Mouse (Mus musculus) heart, embryonic 15.5 days (tissue): ENCODE results near the gene Ppm1a. TPM values are rescaled to one million over a fixed set of nuclear protein-coding genes. Genes with fewer than 3 reads are reported as not detected.
"Not testable (repeated sequence)": the region's sequence is repeated elsewhere in the genome, so short reads cannot be mapped to it uniquely, and the experiment has no call there.

Source experiments
- ATAC-seq: fragments of 200-750 bp; cut with Nextera tagmentation; replicated peaks from 2 replicates; pipeline ENCODE4 v1.8.0; 2017; ENCODE audit warnings: low read depth, moderate TSS enrichment; ENCODE audit not compliant: insufficient number of reproducible peaks, insufficient read depth, low FRiP score
- H3K27ac ChIP-seq: fragments of 300-500 bp; sonication (generic); 2 replicates; pipeline ENCODE4 v1.5.1; 2015; ENCODE audit warnings: mild to moderate bottlenecking, inconsistent platforms
- H3K27me3 ChIP-seq: fragments of 300-500 bp; sonication (generic); 2 replicates; pipeline ENCODE4 v1.6.1; 2015; ENCODE audit warnings: inconsistent platforms
- H3K36me3 ChIP-seq: fragments of 300-500 bp; sonication (generic); 2 replicates; pipeline ENCODE4 v1.6.1; 2015; ENCODE audit warnings: mild to moderate bottlenecking, inconsistent platforms
- H3K4me1 ChIP-seq: fragments of 300-500 bp; sonication (generic); replicated peaks from 2 replicates; pipeline ENCODE4 v1.6.1; 2015; ENCODE audit warnings: inconsistent platforms
- H3K4me2 ChIP-seq: fragments of 300-500 bp; sonication (generic); 2 replicates; pipeline ENCODE4 v1.6.1; 2015; ENCODE audit warnings: inconsistent platforms, mild to moderate bottlenecking, moderate library complexity
- H3K4me3 ChIP-seq: fragments of 300-500 bp; sonication (generic); 2 replicates; pipeline ENCODE4 v1.5.1; 2015; ENCODE audit warnings: mild to moderate bottlenecking, inconsistent platforms
- H3K9ac ChIP-seq: fragments of 300-500 bp; sonication (generic); 2 replicates; pipeline ENCODE4 v1.6.1; 2015; ENCODE audit warnings: mild to moderate bottlenecking, inconsistent platforms
- H3K9me3 ChIP-seq: fragments of 300-500 bp; sonication (generic); replicated peaks from 2 replicates; pipeline ENCODE4 v1.6.1; 2016; ENCODE audit warnings: inconsistent platforms
- WGBS: fragments of 180-500 bp; shearing (Covaris S2); methylation state at CpG from one replicate; pipeline ENCODE4 v1.1.7; 2015; ENCODE audit warnings: mixed read lengths; 5-methylcytosine and 5-hydroxymethylcytosine counted together
- polyA plus RNA-seq: library from polyadenylated mRNA; unstranded; fragments of >200 nt; fragmentation: Nextera tagmentation; extraction: Ambion mirVana; gene quantifications from 2 replicates; pipeline ENCODE4 v1.2.1, GENCODE M21; 2015

The Ppm1a gene
- polyA plus RNA-seq, 1 experiment from 2014 or later, result 36.6 TPM

- not testable (repeated sequence) for H3K4me1 ChIP-seq, H3K27me3 ChIP-seq, H3K9me3 ChIP-seq, H3K4me3 ChIP-seq, ATAC-seq, H3K27ac ChIP-seq, H3K4me2 ChIP-seq, H3K9ac ChIP-seq
- peaks cover 26% of the 10 kb centered on the region for H3K36me3 ChIP-seq
- WGBS, result 82% methylated on average over 4 of the region's 4 CpGs
Observed at GRCm38 (mm10) chr12:72782786-72783185, 25.5 kb downstream of the Ppm1a start.

DNA sequence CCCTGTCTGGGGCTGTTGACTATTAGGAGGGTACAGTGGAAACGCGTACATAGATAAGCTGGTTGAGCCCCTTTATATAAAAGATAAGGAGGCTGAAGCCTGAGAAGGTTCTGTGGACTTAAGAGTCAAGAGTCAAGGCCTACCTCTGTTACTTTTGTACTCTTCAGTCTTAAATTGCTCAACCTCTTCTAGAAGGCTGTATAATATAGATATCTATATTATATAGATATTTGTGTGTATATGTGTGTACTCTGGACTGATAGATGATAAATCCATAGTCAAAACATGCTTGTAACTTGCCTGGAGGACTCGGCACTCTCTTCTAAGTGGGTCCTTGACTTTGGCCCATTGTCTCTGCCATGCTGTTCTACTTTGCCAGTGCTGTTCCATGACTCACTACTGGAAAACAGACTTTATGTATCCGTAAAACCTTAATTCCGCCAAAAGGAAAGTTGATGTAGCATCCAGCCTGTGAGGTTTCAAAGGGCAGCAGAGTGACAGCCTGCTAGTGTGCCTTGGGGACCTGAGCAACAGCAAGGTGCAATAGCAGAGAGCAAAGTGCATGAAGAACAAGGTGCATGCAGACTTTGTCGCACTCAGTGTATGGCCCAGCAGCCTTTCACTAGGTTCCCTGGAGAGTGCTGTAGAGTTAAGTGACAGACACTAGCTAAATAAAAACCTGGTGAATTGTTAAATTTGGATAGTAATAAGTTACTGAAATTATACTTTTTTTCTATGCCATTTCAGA is 28.1 kb downstream of the Ppm1a start:
- H3K36me3 ChIP-seq, result peaks cover 26% of the 10 kb centered on the region
- no peak overlapping the region for H3K4me3 ChIP-seq
- no peak overlapping the region for H3K4me2 ChIP-seq
- no peak for ATAC-seq
- no peaks in the 10 kb centered on the region for H3K27me3 ChIP-seq
- no peaks in the 10 kb centered on the region for H3K9me3 ChIP-seq
- no peak overlapping the region for H3K27ac ChIP-seq
- no peak overlapping the region for H3K9ac ChIP-seq
- 89% methylated on average over 6 of the region's 6 CpGs for WGBS
- H3K4me1 ChIP-seq, result no peaks in the 10 kb centered on the region

GRCm38 (mm10) chr12:72786551-72786950 is 29.3 kb downstream of the Ppm1a start:
- Histone ChIP-seq H3K4me3 (no peak overlapping the region), H3K27me3 (no peaks in the 10 kb centered on the region), H3K27ac (no peak overlapping the region), H3K4me1 (0 out of 2 replicates have a peak, but pooled peaks cover 3% of the 10 kb centered on the region), H3K9ac (no peak overlapping the region), H3K9me3 (no peaks in the 10 kb centered on the region), H3K36me3 (peaks cover 26% of the 10 kb centered on the region), H3K4me2 (no peak overlapping the region)
- 85% methylated on average over 5 of the region's 5 CpGs for WGBS
- no peak for ATAC-seq

- Histone ChIP-seq H3K4me1 (0 out of 2 replicates have a peak, but pooled peaks cover 3% of the 10 kb centered on the region), H3K36me3 (peaks cover 26% of the 10 kb centered on the region), H3K4me2 (no peak overlapping the region), H3K27ac (no peak overlapping the region), H3K9ac (no peak overlapping the region), H3K4me3 (no peak overlapping the region), H3K9me3 (no peaks in the 10 kb centered on the region), H3K27me3 (no peaks in the 10 kb centered on the region)
- WGBS, result 90% methylated on average over 4 of the region's 4 CpGs
- no peak for ATAC-seq
Observed at GRCm38 (mm10) chr12:72786986-72787385, 29.7 kb downstream of the Ppm1a start.

- H3K27me3 ChIP-seq, result no peaks in the 10 kb centered on the region
- no peak for ATAC-seq
- 0 out of 2 replicates have a peak, but pooled peaks cover 3% of the 10 kb centered on the region for H3K4me1 ChIP-seq
- H3K36me3 ChIP-seq, result peaks cover 31% of the 10 kb centered on the region
- no peak overlapping the region for H3K9ac ChIP-seq
- WGBS, result 53% methylated on average over 7 of the region's 7 CpGs
- no peak overlapping the region for H3K27ac ChIP-seq
- no peak overlapping the region for H3K4me3 ChIP-seq
- no peaks in the 10 kb centered on the region for H3K9me3 ChIP-seq
- H3K4me2 ChIP-seq, result no peak overlapping the region
Observed at GRCm38 (mm10) chr12:72790538-72790937, 33.3 kb downstream of the Ppm1a start.

DNA sequence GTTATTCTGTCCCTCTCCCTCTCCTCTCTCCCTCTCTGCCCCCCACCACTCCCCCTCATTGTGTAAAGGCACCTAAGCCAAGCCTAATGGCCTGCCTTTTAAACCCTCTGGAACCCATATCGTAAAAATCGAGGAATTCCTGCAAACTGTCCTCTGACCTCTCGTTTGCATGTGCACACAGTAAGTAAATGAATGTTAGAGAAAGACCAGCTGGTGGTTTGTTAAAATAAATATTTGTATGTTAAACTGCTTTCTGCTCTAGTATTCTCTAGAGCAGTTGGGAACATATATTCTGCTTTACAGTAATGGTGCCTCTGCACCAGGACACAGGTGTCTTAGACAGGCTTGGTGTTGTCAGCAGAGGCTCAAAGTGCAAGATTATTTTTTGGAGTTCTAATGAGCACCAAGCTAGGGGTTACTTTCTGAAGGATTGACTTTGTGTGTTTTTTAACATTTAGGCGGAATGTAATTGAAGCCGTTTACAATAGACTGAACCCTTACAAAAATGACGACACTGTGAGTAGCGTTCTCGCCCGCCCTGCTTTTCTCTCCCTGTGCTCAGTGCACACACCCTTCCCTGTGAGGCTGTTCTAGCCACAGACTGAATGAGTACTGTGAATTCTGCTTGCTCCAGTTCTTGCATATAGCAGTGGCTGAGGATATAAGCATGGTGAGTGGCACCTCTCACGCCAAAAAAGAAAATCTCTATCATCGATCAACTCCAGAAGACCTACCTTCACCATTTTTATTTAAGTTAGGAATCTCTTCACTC is 35.3 kb downstream of the Ppm1a start:
- no peak for ATAC-seq
- Histone ChIP-seq H3K36me3 (peaks cover 33% of the 10 kb centered on the region), H3K9ac (no peak overlapping the region), H3K4me1 (0 out of 2 replicates have a peak, but pooled peaks cover 3% of the 10 kb centered on the region), H3K27me3 (no peaks in the 10 kb centered on the region), H3K27ac (no peak overlapping the region), H3K9me3 (no peaks in the 10 kb centered on the region), H3K4me2 (no peak overlapping the region), H3K4me3 (no peak overlapping the region)
- 92% methylated on average over 11 of the region's 11 CpGs for WGBS

DNA sequence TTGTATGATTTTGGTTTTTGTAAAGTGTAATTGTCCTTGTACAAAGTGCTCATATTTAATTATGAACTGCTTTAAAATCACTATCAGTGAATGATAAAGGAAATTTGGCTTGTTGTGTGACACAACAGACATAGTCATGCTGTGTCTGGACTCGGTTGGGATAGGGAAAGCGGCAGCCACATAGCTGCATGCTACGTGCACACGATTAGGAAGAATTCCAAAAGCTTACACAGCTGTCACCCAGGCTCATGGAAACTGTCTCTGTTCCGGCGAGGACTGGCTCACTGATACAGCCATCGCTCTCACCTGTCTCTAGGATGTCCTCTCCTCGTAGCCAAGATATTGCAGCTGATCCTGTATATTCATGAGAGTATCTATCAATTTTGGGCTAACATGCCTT is 36.7 kb downstream of the Ppm1a start:
- Histone ChIP-seq H3K4me2 (no peak overlapping the region), H3K4me3 (no peak overlapping the region), H3K9ac (no peak overlapping the region), H3K27ac (no peak overlapping the region), H3K27me3 (no peaks in the 10 kb centered on the region), H3K9me3 (no peaks in the 10 kb centered on the region), H3K4me1 (0 out of 2 replicates have a peak, but pooled peaks cover 3% of the 10 kb centered on the region), H3K36me3 (peaks cover 31% of the 10 kb centered on the region)
- 89% methylated on average over 8 of the region's 8 CpGs for WGBS
- no peak for ATAC-seq

GRCm38 (mm10) chr12:72809798-72810197 is 52.5 kb downstream of the Ppm1a start:
- Histone ChIP-seq H3K4me1 (no peaks in the 10 kb centered on the region), H3K27ac (no peak overlapping the region), H3K36me3 (no peaks in the 10 kb centered on the region), H3K4me2 (no peak overlapping the region), H3K9me3 (no peaks in the 10 kb centered on the region), H3K4me3 (no peak overlapping the region), H3K9ac (no peak overlapping the region), H3K27me3 (no peaks in the 10 kb centered on the region)
- WGBS, result 69% methylated on average over 6 of the region's 6 CpGs
- ATAC-seq, result no peak

- ATAC-seq, result no peak
- H3K4me2 ChIP-seq, result no peak overlapping the region
- H3K27me3 ChIP-seq, result no peaks in the 10 kb centered on the region
- no peak overlapping the region for H3K4me3 ChIP-seq
- 72% methylated on average over 3 of the region's 3 CpGs for WGBS
- no peak overlapping the region for H3K9ac ChIP-seq
- H3K36me3 ChIP-seq, result no peaks in the 10 kb centered on the region
- no peaks in the 10 kb centered on the region for H3K4me1 ChIP-seq
- no peak overlapping the region for H3K27ac ChIP-seq
- no peaks in the 10 kb centered on the region for H3K9me3 ChIP-seq
Observed at GRCm38 (mm10) chr12:72811588-72811987, 54.3 kb downstream of the Ppm1a start.

GRCm38 (mm10) chr12:72820940-72821431 is 63.7 kb downstream of the Ppm1a start:
- Histone ChIP-seq H3K27me3 (peaks cover 4% of the 10 kb centered on the region; the same call in 1 of the 2 replicates), H3K4me2 (peak overlapping the region; percentile 83), H3K9me3 (no peaks in the 10 kb centered on the region), H3K9ac (peak overlapping the region; percentile 41), H3K4me1 (peaks cover 9% of the 10 kb centered on the region; the same call in 1 of the 2 replicates), H3K36me3 (no peaks in the 10 kb centered on the region), H3K4me3 (peak overlapping the region; percentile 52), H3K27ac (peak overlapping the region; percentile 51)
- 6% methylated on average over 24 of the region's 24 CpGs for WGBS
- ATAC-seq, result no peak; the same call in 1 of the 2 replicates

DNA sequence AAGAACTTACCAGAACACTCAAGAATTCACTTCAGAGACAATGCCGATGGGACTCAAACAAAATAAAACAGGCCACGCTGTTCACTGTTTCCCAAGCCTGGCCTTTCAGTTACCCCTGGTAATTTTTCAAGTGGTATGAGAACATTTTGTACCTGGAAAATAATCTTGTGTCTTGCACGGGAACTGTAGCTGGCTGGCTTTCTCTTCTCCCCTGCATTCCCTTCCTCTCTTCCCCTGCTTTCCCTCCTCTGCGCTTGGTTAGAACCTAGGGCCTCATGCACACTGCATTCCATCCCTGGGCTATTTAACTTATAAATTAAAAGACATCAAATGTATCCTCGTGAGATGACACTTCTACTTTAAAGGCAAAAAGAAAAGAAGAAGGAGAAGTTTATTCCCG is 64.3 kb downstream of the Ppm1a start:
- peak overlapping the region; percentile 22; the same call in 1 of the 2 replicates for H3K27ac ChIP-seq
- 32% methylated on average over 6 of the region's 6 CpGs for WGBS

More for the DNA sequence above, 64.3 kb downstream of the Ppm1a start:
- H3K9me3 ChIP-seq, result no peaks in the 10 kb centered on the region
- no peak for ATAC-seq
- H3K36me3 ChIP-seq, result no peaks in the 10 kb centered on the region
- H3K4me2 ChIP-seq, result peak overlapping the region; percentile 83
- H3K27me3 ChIP-seq, result peaks cover 4% of the 10 kb centered on the region; the same call in 1 of the 2 replicates
- H3K9ac ChIP-seq, result peak overlapping the region; percentile 41; the same call in 1 of the 2 replicates
- peak overlapping the region; percentile 52 for H3K4me3 ChIP-seq
- H3K4me1 ChIP-seq, result peaks cover 9% of the 10 kb centered on the region; the same call in 1 of the 2 replicates
